Mouse (Mus musculus) liver, embryonic 14.5 days (tissue): ENCODE results near the gene Kif16b.

Experiments
- CTCF ChIP-seq: IDR thresholded peaks from 2 replicates; pipeline ENCODE4 v1.5.1; 2016; ENCODE audit warnings: antibody characterized with exemption, low read depth, control low read depth
- EP300 ChIP-seq: IDR thresholded peaks from 2 replicates; pipeline ENCODE4 v1.6.1; 2016; ENCODE audit warnings: antibody characterized with exemption, low read depth

DNA sequence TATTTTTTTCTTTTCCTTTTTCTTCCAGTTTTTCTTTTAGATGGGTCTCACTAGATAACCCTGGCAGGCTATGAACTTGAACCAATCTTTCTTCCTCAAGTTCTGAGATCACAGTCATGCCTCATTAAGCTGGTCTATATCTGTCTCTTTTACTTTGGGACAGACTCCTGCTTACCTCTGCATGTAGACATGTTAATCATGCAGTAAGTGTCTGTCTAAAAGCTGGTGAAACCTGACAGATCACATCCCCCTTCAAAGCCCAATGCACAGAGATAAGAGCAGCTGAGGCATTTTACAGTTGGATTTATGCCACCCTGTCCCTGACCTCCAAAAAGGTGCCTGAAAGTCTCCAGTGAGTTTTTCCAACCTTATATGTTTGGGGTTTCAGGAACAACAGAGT, 310.4 kb downstream of the Kif16b start:
- no peak for TF ChIP-seq EP300
- TF ChIP-seq CTCF = no peak
